Mouse (Mus musculus) adrenal gland, adult 2 months (tissue): Measurements from ENCODE around the gene Fam131a. TPM values are rescaled to one million over a fixed set of nuclear protein-coding genes. Genes with fewer than 3 reads are reported as not detected.

ENCODE experiments used
- DNase-seq: peaks from one replicate; pipeline ENCODE4 v3.0.0; 2021
- polyA plus RNA-seq: library from polyadenylated mRNA; depleted of rRNA; stranded (reverse); fragments of >200 nt; gene quantifications from 2 replicates; pipeline ENCODE4 v1.2.3, GENCODE M21; 2012
- total RNA-seq, 2 experiments: library from RNA; stranded (reverse); gene quantifications; 2 replicates each; pipeline ENCODE4 v1.2.3; 2021

Gene Fam131a
- total and polyA plus RNA-seq, 3 experiments: 10.3 to 24.9 (median 13.3) TPM

DNA sequence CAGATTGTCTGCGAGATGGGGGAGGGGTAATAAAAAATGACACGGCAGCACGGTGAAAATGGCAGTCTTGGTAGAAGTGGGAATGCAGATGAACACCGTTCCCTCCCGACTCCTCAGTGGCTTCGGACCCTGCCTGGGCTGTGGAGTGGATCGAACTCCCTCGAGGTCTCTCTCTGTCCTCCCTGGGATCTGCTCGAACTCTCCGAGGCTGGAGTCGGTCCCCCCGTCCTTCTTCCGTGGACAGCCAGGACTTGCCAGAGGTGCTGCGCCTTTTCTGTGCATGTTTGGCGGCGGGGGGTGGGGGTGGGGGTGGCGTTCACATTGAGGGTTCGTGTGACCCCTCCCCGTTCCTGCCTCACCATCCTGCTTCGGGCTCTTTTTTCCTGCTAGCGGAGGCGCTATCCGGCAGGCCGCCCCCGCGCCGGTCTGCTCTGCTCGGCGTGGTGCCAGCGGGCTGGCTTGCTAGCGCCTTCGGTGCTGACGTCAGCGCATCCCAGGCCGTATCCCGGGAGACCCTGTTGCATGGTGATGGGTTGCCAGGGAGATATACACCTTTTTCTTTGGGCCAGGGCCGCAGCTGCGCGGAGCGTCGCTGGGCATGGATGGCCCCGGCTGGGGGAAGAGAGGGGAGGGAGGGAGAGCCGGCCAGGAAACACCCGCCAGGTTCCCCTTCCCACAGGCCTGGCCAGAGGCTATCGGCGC lies 2.7 kb downstream of the Fam131a start:
- DNase-seq: peak; percentile 90

DNA sequence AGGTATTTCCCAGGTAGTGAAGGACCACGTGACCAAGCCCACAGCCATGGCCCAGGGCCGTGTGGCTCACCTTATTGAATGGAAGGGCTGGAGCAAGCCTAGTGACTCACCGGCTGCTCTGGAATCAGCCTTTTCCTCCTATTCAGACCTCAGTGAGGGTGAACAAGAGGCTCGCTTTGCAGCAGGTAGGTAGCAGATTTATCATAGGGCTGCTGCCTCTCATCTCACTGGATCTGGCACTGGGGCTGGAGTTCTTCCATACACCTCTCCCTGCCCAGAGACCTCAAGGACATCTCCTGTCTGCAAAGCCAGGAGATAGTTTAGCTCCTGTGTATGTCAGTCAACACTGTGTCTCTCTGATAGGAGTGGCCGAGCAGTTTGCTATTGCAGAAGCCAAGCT lies 6.2 kb downstream of the Fam131a start:
- no peak for DNase-seq

DNA sequence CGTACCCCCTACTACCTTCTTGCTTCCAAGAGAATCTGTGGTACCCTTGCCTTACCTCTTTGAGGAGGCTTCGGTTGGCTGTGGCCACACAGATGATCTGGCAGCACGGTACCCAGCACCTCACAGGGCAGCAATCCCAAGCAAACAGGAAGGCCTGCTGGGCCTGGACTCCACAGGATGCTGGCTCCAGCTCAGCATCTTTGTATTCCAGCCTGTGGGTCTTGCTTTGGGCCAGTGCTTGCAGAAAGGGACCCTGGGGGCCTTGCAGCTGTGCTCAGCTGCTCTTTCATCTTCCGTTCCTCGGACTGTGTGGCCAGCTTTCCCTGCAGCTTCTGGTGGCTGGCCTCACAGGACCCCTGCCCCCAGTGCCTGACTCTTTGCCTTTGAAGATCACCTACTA lies 7.0 kb downstream of the Fam131a start:
- DNase-seq: no peak

DNA sequence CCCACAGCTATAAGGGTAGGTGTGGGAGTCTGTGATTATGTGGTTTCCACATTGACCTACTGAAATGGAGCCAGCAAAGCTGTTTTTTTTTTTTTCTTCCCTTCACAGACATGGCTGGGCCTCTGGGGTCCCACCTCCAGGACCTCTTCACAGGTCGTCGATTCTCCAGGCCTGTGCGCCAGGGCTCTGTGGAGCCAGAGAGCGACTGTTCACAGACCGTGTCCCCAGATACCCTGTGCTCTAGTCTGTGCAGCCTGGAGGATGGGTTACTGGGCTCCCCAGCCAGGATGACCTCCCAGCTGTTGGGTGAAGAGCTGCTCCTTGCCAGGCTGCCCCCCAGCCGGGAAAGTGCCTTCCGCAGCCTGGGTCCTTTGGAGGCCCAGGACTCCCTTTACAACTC lies 8.3 kb downstream of the Fam131a start:
- no peak for DNase-seq

DNA sequence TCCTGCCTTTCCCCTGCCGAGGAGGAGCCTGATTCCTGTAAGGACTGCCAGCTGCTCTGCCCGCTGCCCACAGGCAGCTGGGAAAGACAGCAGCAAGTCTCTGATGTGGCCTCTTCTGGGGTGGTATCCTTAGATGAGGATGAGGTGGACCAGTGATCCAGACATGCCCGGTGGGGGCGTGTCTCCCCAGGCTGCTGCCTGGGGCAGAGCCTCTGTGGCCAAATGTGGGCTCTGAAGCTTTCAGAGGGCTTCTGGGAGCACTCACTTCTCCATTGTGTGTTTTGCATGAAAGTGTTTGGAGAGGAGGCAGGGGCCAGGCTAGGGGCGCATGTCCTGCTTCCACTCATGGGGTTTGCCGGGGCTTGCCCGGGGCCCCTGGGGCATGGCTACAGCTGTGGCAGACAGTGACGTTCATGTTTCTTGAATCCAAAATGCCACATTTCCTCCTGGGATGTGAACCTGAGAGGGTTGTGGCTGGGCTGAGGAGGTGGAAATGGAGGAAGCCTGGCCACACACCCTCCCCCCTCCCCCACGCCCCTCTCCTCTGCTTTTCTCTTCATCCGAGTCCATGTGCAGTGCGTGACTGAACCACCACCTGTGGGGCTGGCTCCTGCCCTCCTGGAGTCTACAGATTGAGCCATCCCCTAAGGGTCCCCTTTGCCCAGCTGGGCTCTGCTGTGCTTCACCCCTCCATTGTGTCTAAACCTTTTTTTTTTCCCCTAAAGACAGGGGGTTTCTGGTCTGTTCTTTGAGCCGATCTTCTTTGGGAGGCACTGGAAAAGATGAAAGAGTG lies 8.9 kb downstream of the Fam131a start:
- DNase-seq: no peak

DNA sequence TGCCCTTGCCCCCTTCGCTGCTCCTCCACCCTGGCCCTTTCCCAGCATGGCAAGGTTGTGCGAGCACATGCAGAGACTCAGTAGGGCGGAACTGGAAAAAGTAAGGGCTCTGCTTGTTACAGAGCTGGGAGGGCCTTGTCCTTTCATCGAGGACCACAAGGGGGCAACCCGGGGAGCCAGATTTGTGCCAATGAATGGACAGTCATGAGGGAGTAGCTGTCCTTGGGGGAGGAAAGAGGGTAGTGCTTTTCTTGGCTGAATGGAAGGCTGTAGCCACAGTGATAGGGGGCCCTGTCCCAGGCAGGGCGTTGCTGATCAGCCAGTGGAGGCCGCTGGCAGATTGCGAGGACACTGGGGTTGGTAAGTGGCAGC lies 9.5 kb downstream of the Fam131a start:
- peak; percentile 92 for DNase-seq

DNA sequence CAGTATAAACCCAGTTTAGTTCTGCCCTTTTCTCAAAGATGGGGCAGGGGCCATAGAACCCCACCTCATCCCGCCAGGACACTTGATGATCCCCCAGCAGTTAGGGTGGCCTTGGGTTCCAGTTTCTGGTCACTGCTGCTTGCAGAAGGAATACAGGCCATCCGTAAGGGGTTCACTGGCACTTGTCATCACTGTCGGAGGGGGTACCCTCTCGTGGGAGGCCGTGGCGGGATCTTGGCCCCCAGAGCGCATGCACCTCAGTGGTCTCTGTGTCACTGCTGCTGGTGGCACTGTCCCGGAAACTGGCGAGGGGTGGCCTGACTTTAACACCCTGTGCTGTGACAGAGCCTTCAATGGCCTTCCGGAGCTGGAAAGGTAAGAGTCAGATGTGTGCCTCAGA lies 10.0 kb downstream of the Fam131a start:
- no peak for DNase-seq

DNA sequence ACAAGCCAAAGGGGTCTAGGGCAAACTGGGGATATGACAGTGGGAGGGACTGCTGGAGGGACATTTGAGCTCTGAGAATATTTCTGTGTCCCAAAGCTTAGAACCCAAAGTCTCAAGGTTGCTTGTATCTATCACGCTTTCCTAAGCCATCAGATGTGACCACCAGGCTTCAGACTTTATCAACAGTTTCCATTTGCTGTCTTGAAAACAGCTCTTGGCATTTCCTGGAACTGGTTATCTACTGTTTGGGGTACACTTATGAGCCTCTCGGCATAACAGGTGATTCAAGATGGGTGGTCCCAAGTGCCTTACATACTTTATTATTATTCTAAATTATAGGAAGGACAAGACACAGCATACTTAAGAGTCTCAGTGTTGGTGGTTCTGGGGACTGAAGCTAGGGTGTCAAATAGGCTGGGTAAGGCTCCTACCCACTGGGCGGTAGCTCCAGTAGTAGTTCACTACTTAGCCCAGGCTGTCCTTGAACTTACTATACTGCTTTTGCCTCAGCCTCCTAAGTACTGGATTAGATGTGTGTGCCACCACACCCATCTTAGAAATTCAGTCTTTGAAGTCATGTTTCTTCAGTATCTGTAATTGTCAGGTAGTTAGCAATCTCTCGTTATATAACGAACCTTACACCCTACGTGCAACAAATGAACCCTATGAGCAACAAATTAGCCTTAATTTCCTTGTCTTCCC lies 10.8 kb downstream of the Fam131a start:
- DNase-seq: no peak

DNA sequence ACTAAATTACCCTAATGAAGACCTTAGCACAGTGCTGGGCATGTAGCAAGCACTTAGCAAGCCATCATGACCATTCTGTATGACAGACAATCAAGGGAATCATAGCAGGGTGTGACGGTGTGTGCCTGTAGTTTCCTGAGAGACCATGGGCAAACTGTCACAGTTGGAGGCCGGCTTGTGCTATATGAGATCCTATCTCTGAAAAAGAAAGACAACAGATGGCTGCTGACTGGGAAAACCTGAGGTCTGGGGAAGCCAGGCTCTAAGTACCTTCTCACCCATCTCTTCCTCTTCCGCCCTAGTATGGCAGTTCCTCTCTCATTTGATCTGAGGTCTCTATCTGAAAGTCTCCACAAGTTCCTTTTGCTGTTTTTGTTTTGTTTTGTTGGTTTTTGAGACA lies 12.7 kb downstream of the Fam131a start:
- no peak for DNase-seq

DNA sequence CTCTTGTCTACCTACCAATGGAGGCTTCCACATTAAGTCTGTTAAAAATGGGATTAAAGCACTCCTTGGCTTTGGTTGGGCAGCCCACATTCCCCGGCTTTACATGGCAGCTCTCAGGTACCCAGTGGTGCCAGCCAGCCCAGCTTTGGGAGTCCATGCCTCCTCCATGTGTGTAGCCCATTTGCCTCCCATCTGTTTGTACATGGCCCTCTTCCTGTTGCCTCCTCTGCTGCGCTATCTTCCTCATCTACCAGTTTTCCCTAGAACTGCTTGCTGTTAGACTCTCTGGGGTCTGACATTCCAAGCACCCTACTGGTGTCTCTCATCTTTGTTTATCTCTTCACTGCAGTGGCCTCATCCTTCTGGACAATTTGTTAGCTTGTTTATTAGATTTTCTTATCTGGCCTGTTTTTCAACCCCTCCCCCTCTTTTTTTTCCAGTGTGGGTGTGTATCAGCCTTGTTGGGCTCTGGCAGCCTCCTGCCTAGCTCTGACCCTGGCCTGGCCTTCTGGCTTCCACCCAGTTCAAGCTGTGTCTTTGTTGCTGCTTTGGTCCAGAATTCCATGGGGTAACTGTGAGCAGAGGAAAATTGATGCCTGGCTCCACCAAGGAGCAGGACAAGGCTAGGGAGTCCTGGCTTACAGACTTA lies 13.5 kb downstream of the Fam131a start:
- peak; percentile 70 for DNase-seq

DNA sequence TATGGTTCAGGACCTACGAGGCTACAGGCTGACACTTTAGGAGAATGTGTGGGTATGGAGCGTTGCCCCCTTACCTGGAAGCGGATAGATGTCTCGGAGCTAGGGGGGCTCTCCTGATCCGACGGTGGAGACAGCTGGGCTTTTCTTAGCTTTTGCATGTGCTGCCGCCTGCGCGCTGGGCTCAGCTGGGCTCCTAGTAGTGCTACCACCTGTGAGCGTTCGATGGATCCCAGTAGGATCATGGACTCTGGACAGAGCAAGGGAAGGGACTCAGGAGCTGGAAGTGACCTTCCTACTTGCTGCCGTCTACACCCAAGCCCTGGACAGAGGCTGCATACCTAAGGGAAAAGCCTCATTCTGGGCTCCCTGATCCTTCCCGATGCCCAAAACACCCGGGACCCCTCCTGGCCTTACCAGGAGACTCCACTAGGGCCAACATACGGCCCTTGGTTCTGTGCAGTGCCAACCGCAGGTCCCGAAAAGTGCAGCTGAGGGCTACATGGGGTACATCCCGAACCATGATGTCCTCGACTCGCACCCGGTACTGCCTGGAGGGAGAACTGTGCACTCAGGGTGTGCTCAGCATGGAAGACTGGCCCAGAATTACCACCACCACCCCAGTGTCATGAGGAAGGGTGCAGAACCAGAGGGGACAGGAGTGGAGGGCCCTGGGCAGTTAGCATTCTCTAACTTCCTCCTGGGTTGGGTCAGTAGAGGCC lies 15.3 kb downstream of the Fam131a start:
- no peak for DNase-seq

DNA sequence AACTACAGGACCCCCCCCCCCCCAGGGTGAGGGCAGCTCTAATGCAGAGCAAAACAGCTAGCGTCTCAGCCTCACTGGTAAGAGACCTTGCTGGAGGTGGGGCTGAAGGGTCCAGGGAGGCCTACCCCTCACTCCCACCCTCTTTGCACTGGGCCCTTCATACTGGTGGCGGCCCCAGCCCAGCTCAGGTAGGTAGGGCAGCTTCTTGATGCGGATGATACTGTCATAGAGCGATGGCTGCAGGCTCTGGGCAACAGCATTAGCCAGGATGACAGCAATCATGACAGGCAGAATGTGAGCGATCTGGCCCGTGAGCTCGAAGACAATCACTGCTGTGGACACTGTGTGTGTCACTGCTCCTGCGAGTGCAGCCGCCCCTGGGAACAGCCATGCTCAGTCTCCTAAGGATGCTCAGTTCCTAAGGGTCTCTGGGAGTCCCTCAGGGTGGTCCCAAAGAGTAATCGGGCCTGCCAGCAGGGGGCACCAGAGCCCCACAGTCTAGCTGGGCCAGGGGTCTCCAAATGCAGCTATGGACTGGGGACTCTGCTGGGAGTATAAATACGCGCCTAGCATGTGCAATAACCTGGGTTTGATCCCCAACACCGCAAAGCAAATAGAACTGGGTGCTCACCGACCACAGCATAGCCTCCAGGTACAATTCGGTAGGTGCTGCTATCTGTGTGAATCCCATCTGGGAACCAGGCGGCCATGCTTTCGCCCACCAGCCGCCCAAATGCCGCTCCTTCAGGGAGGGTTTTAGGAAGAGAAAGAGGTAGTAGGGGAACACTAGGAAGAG lies 16.1 kb downstream of the Fam131a start:
- no peak for DNase-seq

DNA sequence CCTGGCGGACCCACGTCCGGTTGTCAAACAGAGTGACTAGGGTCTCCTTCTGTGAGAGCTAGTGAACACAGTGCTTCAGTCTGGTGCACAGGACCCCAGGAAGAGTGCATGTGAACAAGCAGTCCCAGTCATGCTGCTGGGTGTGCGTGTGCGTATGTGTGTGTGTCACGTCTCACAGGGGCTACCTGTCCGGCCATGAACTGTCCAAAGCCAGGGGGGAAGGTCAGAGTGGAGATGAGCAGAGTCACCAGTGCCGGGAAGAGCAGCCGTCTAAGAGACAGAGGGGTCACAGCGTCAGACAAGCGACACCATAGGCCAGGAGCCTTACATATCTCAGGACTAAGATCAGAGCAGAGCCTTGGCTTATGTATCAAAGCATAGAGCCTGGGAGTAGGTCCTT lies 17.3 kb downstream of the Fam131a start:
- DNase-seq: no peak

DNA sequence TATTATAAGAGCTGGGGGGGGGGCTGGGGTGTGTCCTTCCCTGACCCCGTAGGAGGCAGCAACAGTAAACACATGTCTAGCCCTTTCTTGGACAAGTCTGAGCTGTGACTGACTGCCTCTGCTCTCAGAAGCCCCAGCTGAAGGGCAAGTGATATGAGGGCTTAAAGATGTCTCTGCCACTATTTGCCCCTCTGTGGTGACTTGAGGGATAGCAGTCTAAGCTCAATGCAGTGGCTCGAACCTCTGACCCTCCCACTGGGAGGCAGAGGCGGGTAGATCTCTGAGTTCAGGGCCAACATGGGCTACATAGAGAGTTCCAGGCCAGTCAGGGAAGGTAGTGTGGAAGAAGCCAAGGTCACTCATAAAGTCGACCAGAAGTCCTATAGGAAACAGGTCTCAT lies 17.8 kb downstream of the Fam131a start:
- no peak for DNase-seq

DNA sequence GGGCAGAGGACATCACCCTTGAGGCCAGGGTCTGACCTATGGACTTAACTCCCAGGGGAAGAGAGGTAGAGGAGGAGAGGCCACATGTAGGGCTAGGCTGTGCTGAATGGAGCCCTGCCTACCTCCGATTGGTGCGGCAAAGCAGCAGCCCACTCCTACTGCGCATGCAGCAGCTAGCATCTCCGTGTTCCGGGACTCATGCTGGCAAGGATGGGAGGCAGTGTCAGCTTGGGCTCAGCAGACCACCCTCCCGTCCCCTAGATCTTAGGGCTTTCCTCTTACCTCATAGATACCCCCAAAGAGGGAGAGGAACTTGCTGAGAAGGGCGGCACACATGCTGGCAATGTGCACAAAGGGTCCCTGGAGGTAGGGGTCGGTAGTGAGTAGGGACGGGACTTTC lies 19.1 kb downstream of the Fam131a start:
- no peak for DNase-seq

DNA sequence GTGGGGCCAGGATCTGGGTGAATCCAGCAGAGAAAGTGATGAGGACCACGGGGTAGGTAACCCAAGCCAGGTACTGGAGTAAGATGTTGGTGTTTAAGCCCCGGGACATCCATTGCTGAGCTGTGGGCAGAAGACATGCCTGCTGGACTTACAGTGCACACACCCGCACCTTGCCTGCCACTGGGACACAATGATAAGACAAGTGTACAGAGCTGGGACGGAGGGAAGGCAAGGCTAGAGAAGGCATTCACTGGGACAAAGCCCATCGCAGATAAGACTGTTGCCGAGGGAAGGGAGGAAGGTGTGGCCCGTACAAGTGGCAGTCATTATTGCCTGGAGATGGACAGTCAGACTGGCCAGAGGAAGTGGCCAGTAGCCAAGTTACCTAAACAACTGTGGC lies 19.8 kb downstream of the Fam131a start:
- no peak for DNase-seq

DNA sequence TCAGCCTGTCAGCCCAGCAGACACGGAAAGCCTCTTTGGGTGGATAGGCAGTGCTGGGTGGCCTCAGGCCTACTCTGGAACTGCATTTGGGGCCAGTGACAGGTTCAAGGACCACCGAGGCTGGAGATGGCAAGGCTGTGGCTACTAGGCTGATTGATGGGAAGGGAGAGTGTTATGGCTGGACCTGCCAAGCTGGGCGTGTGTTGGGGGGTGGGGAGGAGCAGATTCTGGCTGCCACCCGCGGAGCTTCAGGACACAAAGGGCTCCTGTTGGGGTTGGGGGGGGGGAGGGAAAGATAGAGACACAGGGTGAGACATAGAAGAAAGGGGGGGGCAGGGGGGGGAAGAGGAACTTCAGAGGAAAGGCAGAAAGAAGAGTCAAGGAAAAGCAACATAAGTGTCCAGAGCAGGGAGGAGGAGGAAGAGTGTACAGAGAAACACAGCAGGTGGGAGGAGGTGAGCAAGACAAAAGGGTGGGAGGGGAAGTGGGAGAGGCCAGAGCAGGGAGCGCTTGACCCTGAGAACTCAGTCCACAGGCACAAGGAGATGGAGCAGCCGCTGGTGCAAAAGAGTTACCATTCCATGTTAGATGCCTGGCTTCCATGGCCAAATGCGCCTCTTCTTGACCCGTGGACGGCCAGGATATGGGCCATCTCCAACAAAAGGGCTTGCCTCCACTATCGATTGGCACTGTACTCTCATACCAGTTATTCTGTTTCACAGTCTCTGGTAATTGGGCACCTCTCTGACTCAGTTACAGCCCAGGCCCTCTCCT lies 21.5 kb downstream of the Fam131a start:
- DNase-seq: no peak

DNA sequence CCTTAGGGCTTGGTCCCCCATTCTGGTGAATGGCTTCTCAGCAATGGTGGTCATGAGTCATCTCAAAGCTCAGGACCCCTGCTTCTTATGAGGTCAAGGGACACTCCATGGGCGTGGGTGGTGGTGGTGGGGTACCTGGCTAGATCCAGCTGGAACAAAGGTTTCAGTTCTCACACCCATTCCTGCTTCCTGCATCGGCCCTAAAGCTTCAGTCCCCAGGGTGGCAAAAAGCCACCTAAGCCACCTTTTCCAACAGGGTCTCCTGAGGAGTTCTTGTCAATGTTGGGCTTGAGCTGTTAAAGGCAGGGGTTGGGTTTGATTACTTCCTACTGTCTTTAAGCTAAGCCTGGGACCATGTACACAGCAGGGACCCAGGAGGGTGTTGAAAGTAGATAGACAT lies 22.1 kb downstream of the Fam131a start:
- DNase-seq: no peak

DNA sequence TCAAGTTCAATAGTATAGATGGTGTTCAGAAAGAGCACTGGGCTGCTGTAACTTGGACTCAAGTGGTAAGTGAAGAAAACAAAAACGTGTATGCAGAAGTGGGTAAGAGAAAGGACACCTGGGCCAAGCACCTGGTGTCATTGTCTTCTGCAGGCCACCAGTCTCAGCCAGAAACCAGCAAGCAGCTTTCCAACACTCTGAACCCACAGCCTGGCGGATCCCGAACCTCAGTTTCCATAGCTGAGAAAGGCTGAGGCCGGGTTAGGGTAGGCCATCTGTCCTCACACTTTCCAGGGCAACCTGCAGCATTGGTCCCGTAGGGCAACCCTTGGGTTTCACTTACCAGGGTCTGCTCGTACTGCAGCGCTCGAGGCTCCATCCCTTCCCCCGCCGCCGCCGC lies 22.5 kb downstream of the Fam131a start:
- DNase-seq: no peak
